Mouse (Mus musculus) lung, postnatal 0 days (tissue): ENCODE measurements around the gene Olfr767. TPM values are rescaled to one million over a fixed set of nuclear protein-coding genes. Genes with fewer than 3 reads are reported as not detected.
"Not testable (repeated sequence)": the region's sequence is repeated elsewhere in the genome, so short reads cannot be mapped to it uniquely, and the experiment has no call there.

ENCODE experiments used
- ATAC-seq: fragments of 200-750 bp; cut with Nextera tagmentation; 2 replicates; pipeline ENCODE4 v1.8.0; 2017; ENCODE audit warnings: moderate library complexity
- DNase-seq: peaks from one replicate; pipeline ENCODE4 v3.0.0-alpha.2; 2016; ENCODE audit warnings: low spot score
- H3K27ac ChIP-seq: fragments of 300-500 bp; sonication (generic); 2 replicates; pipeline ENCODE4 v1.5.1; 2014; ENCODE audit warnings: antibody characterized with exemption, mild to moderate bottlenecking, low read length, mixed read lengths
- H3K27me3 ChIP-seq: fragments of 300-500 bp; sonication (generic); replicated peaks from 2 replicates; pipeline ENCODE4 v1.6.1; 2014; ENCODE audit warnings: low read length, mixed read lengths; ENCODE audit not compliant: insufficient read depth
- H3K36me3 ChIP-seq: fragments of 300-500 bp; sonication (generic); 2 replicates; pipeline ENCODE4 v1.6.1; 2014; ENCODE audit warnings: low read length, mixed read lengths; ENCODE audit not compliant: insufficient read depth
- H3K4me1 ChIP-seq: fragments of 300-500 bp; sonication (generic); 2 replicates; pipeline ENCODE4 v1.6.1; 2014; ENCODE audit warnings: antibody characterized with exemption, low read depth, low read length, mixed read lengths; ENCODE audit not compliant: insufficient read depth
- H3K4me2 ChIP-seq: fragments of 300-500 bp; sonication (generic); replicated peaks from 2 replicates; pipeline ENCODE4 v1.6.1; 2014; ENCODE audit warnings: low read depth, mild to moderate bottlenecking, low read length, moderate library complexity, mixed read lengths
- H3K4me3 ChIP-seq: fragments of 300-500 bp; sonication (generic); 2 replicates; pipeline ENCODE4 v1.5.1; 2014; ENCODE audit warnings: low read depth, low read length
- H3K9ac ChIP-seq: fragments of 300-500 bp; sonication (generic); replicated peaks from 2 replicates; pipeline ENCODE4 v1.6.1; 2014; ENCODE audit warnings: low read depth, mild to moderate bottlenecking
- H3K9me3 ChIP-seq: fragments of 300-500 bp; sonication (generic); 2 replicates; pipeline ENCODE4 v1.6.1; 2016; ENCODE audit warnings: low read length, mixed read lengths
- CTCF ChIP-seq: IDR thresholded peaks from 2 replicates; pipeline ENCODE4 v1.5.1; 2016; ENCODE audit warnings: antibody characterized with exemption, mild to moderate bottlenecking
- EP300 ChIP-seq: IDR thresholded peaks from 2 replicates; pipeline ENCODE4 v1.6.1; 2016; ENCODE audit warnings: antibody characterized with exemption, mild to moderate bottlenecking, control low read depth
- WGBS: fragments of 180-500 bp; shearing (Covaris S2); extraction: QIAGEN DNeasy Blood & Tissue Kit; methylation state at CpG from one replicate; pipeline ENCODE4 v1.1.7; 2014; 5-methylcytosine and 5-hydroxymethylcytosine counted together
- polyA plus RNA-seq: library from polyadenylated mRNA; unstranded; fragments of >200 nt; fragmentation: Nextera tagmentation; extraction: Ambion mirVana; gene quantifications from 2 replicates; pipeline ENCODE4 v1.2.1, GENCODE M21; 2015

The Olfr767 gene
- polyA plus RNA-seq, result not detected in 2 replicates

GRCm38 (mm10) chr10:129082810-129083209 lies at the start of gene Olfr767:
Gene Olfr767 (minus strand): TSS chr10:129082910.
- not testable (repeated sequence) for ATAC-seq, H3K4me3 ChIP-seq, H3K36me3 ChIP-seq, H3K4me1 ChIP-seq, H3K9me3 ChIP-seq, H3K9ac ChIP-seq, H3K27me3 ChIP-seq, H3K27ac ChIP-seq, H3K4me2 ChIP-seq, DNase-seq

GRCm38 (mm10) chr10:129117761-129118160 lies 35.1 kb upstream of the Olfr767 start, which contains the start of gene Olfr769:
Gene Olfr769 (minus strand): TSS chr10:129117861.
- 72% methylated on average over 2 of the region's 2 CpGs for WGBS
- Histone ChIP-seq H3K9ac (no peak within 1 kb of the TSS), H3K4me3 (no peak within 1 kb of the TSS), H3K4me2 (no peak within 1 kb of the TSS), H3K27me3 (no peaks in the 10 kb centered on the region), H3K27ac (no peak within 1 kb of the TSS), H3K4me1 (no peaks in the 10 kb centered on the region), H3K9me3 (no peaks in the 10 kb centered on the region), H3K36me3 (no peaks in the 10 kb centered on the region)
- TF ChIP-seq EP300, result no peak
- TF ChIP-seq CTCF, result no peak
- ATAC-seq (no peak), DNase-seq (no peak)

GRCm38 (mm10) chr10:129115146-129115545 lies 32.4 kb upstream of the Olfr767 start:
- Histone ChIP-seq H3K4me1 (no peaks in the 10 kb centered on the region), H3K27ac (no peak overlapping the region), H3K36me3 (no peaks in the 10 kb centered on the region), H3K4me3 (no peak overlapping the region), H3K27me3 (no peaks in the 10 kb centered on the region), H3K9ac (no peak overlapping the region), H3K4me2 (no peak overlapping the region), H3K9me3 (no peaks in the 10 kb centered on the region)
- TF ChIP-seq EP300 (no peak), CTCF (no peak)
- no peak for ATAC-seq
- DNase-seq, result no peak
- WGBS, result 91% methylated on average over 3 of the region's 3 CpGs

GRCm38 (mm10) chr10:129101231-129101630 lies 18.5 kb upstream of the Olfr767 start:
- ATAC-seq (no peak), DNase-seq (no peak)
- H3K4me1 ChIP-seq, result no peaks in the 10 kb centered on the region
- WGBS, result 26% methylated on average over 3 of the region's 3 CpGs
- H3K36me3 ChIP-seq, result no peaks in the 10 kb centered on the region
- H3K27me3 ChIP-seq, result no peaks in the 10 kb centered on the region
- no peak for TF ChIP-seq CTCF
- TF ChIP-seq EP300, result no peak
- no peak overlapping the region for H3K27ac ChIP-seq
- no peak overlapping the region for H3K4me3 ChIP-seq
- H3K9ac ChIP-seq, result no peak overlapping the region
- H3K9me3 ChIP-seq, result no peaks in the 10 kb centered on the region
- no peak overlapping the region for H3K4me2 ChIP-seq

- Histone ChIP-seq H3K27ac (no peak within 1 kb of the TSS), H3K9me3 (no peaks in the 10 kb centered on the region), H3K4me2 (no peak within 1 kb of the TSS), H3K9ac (no peak within 1 kb of the TSS), H3K27me3 (no peaks in the 10 kb centered on the region), H3K4me3 (no peak within 1 kb of the TSS), H3K36me3 (no peaks in the 10 kb centered on the region), H3K4me1 (no peaks in the 10 kb centered on the region)
- TF ChIP-seq EP300 (no peak), CTCF (no peak)
- 76% methylated on average over 1 of the region's 1 CpGs for WGBS
- DNase-seq (no peak), ATAC-seq (no peak)
Measured at GRCm38 (mm10) chr10:129099275-129099674, 16.6 kb upstream of the Olfr767 start, which contains the start of gene Olfr768. Gene Olfr768 (minus strand): TSS chr10:129099375.

- H3K9me3 ChIP-seq, result no peaks in the 10 kb centered on the region
- ATAC-seq (no peak), DNase-seq (no peak)
- no peak within 1 kb of the TSS for H3K4me3 ChIP-seq
- WGBS, result 65% methylated on average over 2 of the region's 2 CpGs
- H3K27me3 ChIP-seq, result no peaks in the 10 kb centered on the region
- no peaks in the 10 kb centered on the region for H3K36me3 ChIP-seq
- H3K4me1 ChIP-seq, result no peaks in the 10 kb centered on the region
- H3K27ac ChIP-seq, result no peak within 1 kb of the TSS
- no peak within 1 kb of the TSS for H3K9ac ChIP-seq
- no peak within 1 kb of the TSS for H3K4me2 ChIP-seq
- TF ChIP-seq EP300 (no peak), CTCF (no peak)
Measured at GRCm38 (mm10) chr10:129068877-129069276, 13.8 kb downstream of the Olfr767 start, which contains the start of gene Olfr766-ps1. Gene Olfr766-ps1 (minus strand): TSS chr10:129068977.

GRCm38 (mm10) chr10:129049898-129050297 lies 32.8 kb downstream of the Olfr767 start, which contains the start of gene Olfr765:
Gene Olfr765 (minus strand): TSS chr10:129049998.
- not testable (repeated sequence) for ATAC-seq, H3K36me3 ChIP-seq

More at GRCm38 (mm10) chr10:129049898-129050297, 32.8 kb downstream of the Olfr767 start, which contains the start of gene Olfr765:
- H3K4me1 ChIP-seq, H3K4me2 ChIP-seq, H3K27ac ChIP-seq, H3K9me3 ChIP-seq, H3K27me3 ChIP-seq, DNase-seq, H3K9ac ChIP-seq, H3K4me3 ChIP-seq: not testable (repeated sequence)
